Mouse (Mus musculus): ENCODE data around the gene Atox1.

GRCm38 (mm10) chr11:55438031-55438430 lies 23.0 kb downstream of the Atox1 start:
- TF ChIP-seq CTCF (IDR thresholded peaks at IDR 0.05; ENCODE audit: extremely low read depth, insufficient read depth, insufficient read length, insufficient replicate concordance) = no peak
- no peak for TF ChIP-seq POLR2A (IDR thresholded peaks at IDR 0.05; ENCODE audit: low read depth, low read length)

All from spleen, adult 2 months (tissue).